Mouse (Mus musculus) hindbrain, embryonic 10.5 days (tissue): ENCODE data around the gene Hspb9. TPM values are rescaled to one million over a fixed set of nuclear protein-coding genes. Genes with fewer than 3 reads are reported as not detected.
A peak's percentile ranks its signal among the peaks of the same experiment; 100 is the strongest.

Source experiments
- DNase-seq: peaks from one replicate; pipeline ENCODE4 v3.0.0-alpha.2; 2017; ENCODE audit warnings: low spot score
- H3K27ac ChIP-seq: fragments of 300-500 bp; sonication (generic); 2 replicates; pipeline ENCODE4 v1.5.1; 2016; ENCODE audit warnings: mild to moderate bottlenecking, moderate library complexity
- H3K27me3 ChIP-seq: fragments of 300-500 bp; sonication (generic); 2 replicates; pipeline ENCODE4 v1.6.1; 2016; ENCODE audit warnings: mild to moderate bottlenecking; ENCODE audit not compliant: poor library complexity, insufficient read depth, severe bottlenecking
- H3K36me3 ChIP-seq: fragments of 300-500 bp; sonication (generic); 2 replicates; pipeline ENCODE4 v1.6.1; 2016; ENCODE audit warnings: mild to moderate bottlenecking, moderate library complexity
- H3K4me1 ChIP-seq: fragments of 300-500 bp; sonication (generic); replicated peaks from 2 replicates; pipeline ENCODE4 v1.6.1; 2016; ENCODE audit warnings: mild to moderate bottlenecking
- H3K4me3 ChIP-seq: fragments of 300-500 bp; sonication (generic); 2 replicates; pipeline ENCODE4 v1.5.1; 2016; ENCODE audit warnings: mild to moderate bottlenecking, moderate library complexity
- H3K9me3 ChIP-seq: fragments of 300-500 bp; sonication (generic); 2 replicates; pipeline ENCODE4 v1.6.1; 2016; ENCODE audit warnings: mild to moderate bottlenecking, moderate library complexity
- WGBS: fragments of 180-500 bp; shearing (Covaris S2); methylation state at CpG from one replicate; pipeline ENCODE4 v1.1.7; 2016; 5-methylcytosine and 5-hydroxymethylcytosine counted together
- polyA plus RNA-seq: library from polyadenylated mRNA; unstranded; fragments of >200 nt; fragmentation: Nextera tagmentation; extraction: Ambion mirVana; gene quantifications from 2 replicates; pipeline ENCODE4 v1.2.1, GENCODE M21; 2016

Hspb9 gene
- polyA plus RNA-seq, result 0.25 and 0.35 TPM in 2 replicates

DNA sequence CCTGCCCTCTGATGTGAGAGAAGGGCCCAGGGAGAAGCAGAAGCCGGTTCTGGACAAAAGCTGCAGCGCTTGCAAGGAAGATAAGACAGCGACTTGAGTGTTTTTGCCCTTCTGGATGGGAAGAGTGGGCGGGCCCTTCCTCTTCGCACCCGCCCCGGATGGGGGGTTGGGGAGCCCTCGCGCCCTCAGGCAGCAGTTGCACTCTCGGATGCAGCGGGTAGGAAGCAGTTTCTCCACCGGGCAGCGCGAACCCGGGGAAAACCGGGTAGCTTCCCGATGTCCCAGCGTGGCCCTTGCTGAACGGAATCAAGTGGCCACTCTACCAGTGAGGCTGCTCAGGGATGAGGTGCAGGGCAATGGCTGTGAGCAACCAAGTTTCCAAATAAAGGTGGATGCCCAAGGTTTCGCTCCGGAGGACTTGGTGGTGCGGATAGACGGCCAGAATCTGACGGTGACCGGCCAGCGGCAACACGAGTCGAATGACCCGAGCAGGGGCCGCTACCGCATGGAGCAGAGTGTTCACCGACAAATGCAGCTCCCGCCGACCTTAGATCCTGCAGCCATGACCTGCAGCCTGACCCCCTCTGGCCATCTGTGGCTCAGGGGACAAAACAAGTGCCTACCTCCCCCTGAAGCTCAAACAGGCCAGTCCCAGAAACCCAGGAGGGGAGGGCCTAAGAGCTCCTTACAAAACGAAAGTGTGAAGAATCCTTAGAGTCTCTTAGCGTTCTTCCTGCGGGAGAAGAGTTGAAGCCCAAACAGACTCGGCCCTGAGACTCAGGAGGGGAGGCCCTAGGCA lies at the start of gene Hspb9:
TSS of gene Hspb9 (plus strand) at position 116 of the 799 bp plus-strand sequence.
- Histone ChIP-seq H3K36me3 (peaks cover 65% of the 10 kb centered on the region), H3K4me1 (peaks cover 54% of the 10 kb centered on the region), H3K4me3 (peak within 1 kb of the TSS; percentile 98), H3K27me3 (no peaks in the 10 kb centered on the region), H3K9me3 (no peaks in the 10 kb centered on the region), H3K27ac (peak within 1 kb of the TSS; percentile 99)
- WGBS, result 2% methylated on average over 38 of the region's 38 CpGs
- peak; percentile 70 for DNase-seq

DNA sequence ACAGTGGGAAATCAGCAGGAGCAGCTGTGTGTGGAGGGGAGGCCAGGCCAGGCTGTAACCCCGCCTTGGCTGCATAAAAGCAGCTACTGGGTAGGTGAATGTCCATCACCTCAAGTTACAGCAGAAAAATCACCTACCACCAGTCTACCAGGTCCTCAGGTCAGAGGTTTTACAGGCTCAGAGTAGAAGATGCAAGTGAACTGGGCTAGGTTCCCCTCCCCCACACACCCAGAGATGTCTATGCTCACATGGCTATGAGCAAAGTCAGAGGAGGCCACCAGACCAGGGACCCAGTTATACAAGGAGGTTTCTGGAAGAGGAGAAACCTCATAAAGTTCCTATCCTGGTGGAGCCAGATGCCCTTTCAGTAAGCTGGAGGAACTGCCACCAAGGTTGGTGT lies 42.6 kb upstream of the Hspb9 start:
- peaks cover 38% of the 10 kb centered on the region for H3K27me3 ChIP-seq
- no peak for DNase-seq
- H3K9me3 ChIP-seq, result no peaks in the 10 kb centered on the region
- no peak overlapping the region for H3K27ac ChIP-seq
- no peaks in the 10 kb centered on the region for H3K36me3 ChIP-seq
- 85% methylated on average over 1 of the region's 1 CpGs for WGBS
- H3K4me3 ChIP-seq, result no peak overlapping the region
- peaks cover 13% of the 10 kb centered on the region for H3K4me1 ChIP-seq

DNA sequence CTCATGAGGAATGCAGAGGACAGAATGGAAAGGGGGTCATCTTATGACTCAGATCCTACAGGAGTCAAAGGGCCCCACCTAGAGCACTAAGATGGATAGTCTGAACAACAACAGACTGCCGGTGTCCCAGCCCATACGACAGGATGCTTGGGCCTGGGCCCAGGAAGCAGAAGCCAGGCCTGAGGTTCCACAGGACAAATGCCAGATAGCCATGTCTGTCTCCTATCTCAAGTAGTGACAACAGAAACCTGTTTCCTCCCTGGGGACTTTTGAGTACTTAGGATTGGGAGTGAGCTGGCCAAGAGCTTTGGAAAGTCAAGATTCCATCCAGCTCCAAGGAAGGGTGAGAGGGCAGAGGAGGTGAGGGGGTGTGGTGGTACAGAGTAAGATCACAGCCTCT lies 41.7 kb upstream of the Hspb9 start:
- peaks cover 38% of the 10 kb centered on the region for H3K27me3 ChIP-seq
- H3K27ac ChIP-seq, result no peak overlapping the region
- peaks cover 13% of the 10 kb centered on the region for H3K4me1 ChIP-seq
- 86% methylated on average over 2 of the region's 2 CpGs for WGBS
- H3K36me3 ChIP-seq, result no peaks in the 10 kb centered on the region
- H3K9me3 ChIP-seq, result no peaks in the 10 kb centered on the region
- H3K4me3 ChIP-seq, result no peak overlapping the region
- no peak for DNase-seq

DNA sequence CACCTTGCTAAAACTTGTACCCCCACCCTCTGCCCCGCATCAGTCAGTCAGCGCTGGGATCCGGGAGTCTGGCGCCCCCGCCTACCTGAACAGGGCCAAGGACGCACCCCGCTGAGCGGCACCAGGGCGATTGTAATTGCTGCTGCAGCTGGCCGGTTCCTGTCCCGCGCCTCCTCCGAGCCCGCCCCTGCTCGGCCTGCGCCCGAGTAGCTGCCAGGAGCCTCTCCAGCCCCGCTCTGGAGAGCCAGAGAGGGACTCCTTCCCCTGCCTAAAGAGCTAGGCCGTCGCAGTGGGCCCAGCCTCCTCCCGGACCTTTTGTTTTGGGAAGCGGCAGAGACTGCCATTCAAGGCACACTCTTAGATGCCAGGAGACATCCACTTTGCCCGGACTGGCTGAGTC lies 40.5 kb upstream of the Hspb9 start:
- peak; percentile 36 for DNase-seq
- no peaks in the 10 kb centered on the region for H3K9me3 ChIP-seq
- peaks cover 17% of the 10 kb centered on the region for H3K4me1 ChIP-seq
- H3K27me3 ChIP-seq, result peaks cover 41% of the 10 kb centered on the region
- under 1% methylated on average over 23 of the region's 23 CpGs for WGBS
- peak overlapping the region; percentile 36 for H3K4me3 ChIP-seq
- H3K27ac ChIP-seq, result peak overlapping the region; percentile 73
- H3K36me3 ChIP-seq, result no peaks in the 10 kb centered on the region

DNA sequence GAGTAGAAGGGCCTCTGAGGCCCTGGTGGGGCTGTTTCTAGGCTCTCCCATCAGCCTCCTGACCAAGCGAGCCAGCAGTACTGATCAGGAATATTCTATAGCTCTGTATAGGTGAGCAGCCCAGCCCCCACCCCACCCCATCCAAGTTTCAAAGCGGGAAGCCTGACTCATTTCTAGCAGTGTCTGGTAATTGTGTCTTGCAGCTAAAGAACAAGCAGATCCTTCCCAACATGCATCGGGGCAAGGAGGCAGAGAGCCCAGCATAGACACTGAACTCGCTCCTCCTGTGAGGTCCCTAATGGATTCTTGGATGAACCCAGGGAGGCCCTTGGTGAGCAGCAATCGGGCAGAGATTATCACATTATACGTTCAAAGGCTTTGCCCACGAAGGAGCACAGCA lies 35.8 kb upstream of the Hspb9 start:
- peaks cover 27% of the 10 kb centered on the region for H3K27me3 ChIP-seq
- DNase-seq, result no peak
- H3K36me3 ChIP-seq, result no peaks in the 10 kb centered on the region
- peaks cover 14% of the 10 kb centered on the region for H3K4me1 ChIP-seq
- WGBS, result 59% methylated on average over 7 of the region's 7 CpGs
- no peak overlapping the region for H3K27ac ChIP-seq
- no peaks in the 10 kb centered on the region for H3K9me3 ChIP-seq
- no peak overlapping the region for H3K4me3 ChIP-seq

DNA sequence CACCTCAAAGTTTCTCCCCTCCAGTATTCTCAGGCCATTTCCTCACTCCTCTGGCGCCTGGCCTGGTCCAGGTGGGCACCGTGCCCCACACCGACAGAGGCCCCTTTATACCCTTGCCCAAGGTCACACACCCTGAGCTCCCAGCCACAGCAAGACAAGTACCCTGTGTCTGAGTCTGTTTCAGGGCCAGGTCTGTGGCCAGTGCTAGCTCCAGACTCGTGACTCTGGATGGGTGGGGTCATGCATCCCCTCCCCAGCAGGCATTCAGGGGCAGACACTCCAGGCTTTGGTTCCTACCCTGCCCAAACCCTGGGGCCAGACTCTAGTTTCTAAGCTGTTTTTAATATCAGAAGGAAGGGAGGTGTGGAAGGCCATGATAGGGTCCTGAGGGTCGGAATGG lies 31.8 kb upstream of the Hspb9 start:
- no peaks in the 10 kb centered on the region for H3K36me3 ChIP-seq
- peaks cover 4% of the 10 kb centered on the region; the same call in 1 of the 2 replicates for H3K4me1 ChIP-seq
- H3K4me3 ChIP-seq, result no peak overlapping the region
- peaks cover 5% of the 10 kb centered on the region; the same call in 1 of the 2 replicates for H3K27me3 ChIP-seq
- 78% methylated on average over 5 of the region's 5 CpGs for WGBS
- H3K27ac ChIP-seq, result no peak overlapping the region
- H3K9me3 ChIP-seq, result no peaks in the 10 kb centered on the region
- DNase-seq, result no peak

DNA sequence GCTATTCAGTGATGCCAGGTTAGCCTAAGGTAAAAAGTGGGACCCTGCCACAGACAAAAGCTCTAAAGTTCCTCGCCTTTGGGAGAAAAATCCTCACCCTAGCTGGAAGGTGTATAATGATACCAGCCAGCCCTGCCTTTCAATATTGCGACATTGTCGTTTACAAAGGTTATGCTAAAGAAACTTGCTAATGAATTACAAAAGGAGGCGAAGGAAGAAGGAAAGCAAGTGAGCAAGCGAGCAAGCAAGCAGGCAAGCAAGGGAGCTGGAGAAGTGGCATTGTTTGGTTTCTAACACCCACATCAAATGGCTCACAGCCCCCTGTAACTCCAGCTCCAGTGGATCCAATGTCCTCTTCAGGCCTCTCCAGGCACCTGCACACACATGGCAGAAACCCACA lies 31.1 kb upstream of the Hspb9 start:
- peaks cover 5% of the 10 kb centered on the region; the same call in 1 of the 2 replicates for H3K27me3 ChIP-seq
- no peaks in the 10 kb centered on the region for H3K9me3 ChIP-seq
- H3K4me1 ChIP-seq, result peaks cover 1% of the 10 kb centered on the region; the same call in 1 of the 2 replicates
- no peak for DNase-seq
- H3K36me3 ChIP-seq, result no peaks in the 10 kb centered on the region
- no peak overlapping the region for H3K4me3 ChIP-seq
- WGBS, result 72% methylated on average over 5 of the region's 5 CpGs
- H3K27ac ChIP-seq, result no peak overlapping the region

DNA sequence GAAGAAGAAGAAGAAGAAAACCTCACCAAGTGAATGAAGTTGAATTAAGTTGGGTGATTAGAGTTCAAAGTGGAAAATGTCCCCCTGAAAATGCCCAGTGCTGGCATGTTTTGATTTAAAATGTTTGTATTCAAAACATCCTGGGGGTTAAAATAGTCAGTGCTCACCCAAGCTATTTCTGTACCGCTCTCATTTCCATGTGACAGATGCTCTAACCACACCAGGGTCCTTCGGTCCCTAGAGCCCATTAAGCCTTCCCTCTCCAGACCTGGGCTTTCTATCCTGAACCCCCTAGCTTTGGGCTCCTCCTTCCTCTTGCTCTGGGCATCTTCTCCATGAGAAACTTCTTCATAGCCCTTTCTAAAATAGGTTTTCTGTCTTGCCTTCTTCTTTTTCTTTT lies 29.6 kb upstream of the Hspb9 start:
- Histone ChIP-seq H3K36me3 (no peaks in the 10 kb centered on the region), H3K4me1 (no peaks in the 10 kb centered on the region), H3K27me3 (no peaks in the 10 kb centered on the region), H3K4me3 (no peak overlapping the region), H3K9me3 (no peaks in the 10 kb centered on the region), H3K27ac (no peak overlapping the region)
- DNase-seq, result no peak
- WGBS, result 83% methylated on average over 2 of the region's 2 CpGs

DNA sequence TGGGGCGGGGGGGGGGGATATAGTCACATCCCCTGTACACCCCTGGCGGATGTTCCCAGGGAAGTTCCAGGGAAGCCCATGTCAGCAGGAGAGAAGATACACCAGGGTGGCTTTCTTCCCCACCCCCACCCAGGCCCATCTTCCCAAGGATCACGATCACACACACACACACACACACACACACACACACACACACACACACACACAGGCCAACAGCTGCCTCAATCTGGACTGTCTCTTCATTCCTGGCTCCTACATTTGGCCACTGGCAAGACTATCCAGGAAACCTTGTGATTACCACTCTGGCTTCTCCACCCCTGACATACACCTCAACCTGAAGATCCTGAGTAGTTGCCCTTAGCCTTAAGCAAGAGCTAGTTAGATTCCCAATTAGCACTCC lies 28.3 kb upstream of the Hspb9 start:
- no peak overlapping the region for H3K27ac ChIP-seq
- H3K4me3 ChIP-seq, result no peak overlapping the region
- no peaks in the 10 kb centered on the region for H3K4me1 ChIP-seq
- WGBS, result 80% methylated on average over 3 of the region's 3 CpGs
- DNase-seq, result no peak
- no peaks in the 10 kb centered on the region for H3K9me3 ChIP-seq
- no peaks in the 10 kb centered on the region for H3K36me3 ChIP-seq
- H3K27me3 ChIP-seq, result peaks cover 7% of the 10 kb centered on the region

DNA sequence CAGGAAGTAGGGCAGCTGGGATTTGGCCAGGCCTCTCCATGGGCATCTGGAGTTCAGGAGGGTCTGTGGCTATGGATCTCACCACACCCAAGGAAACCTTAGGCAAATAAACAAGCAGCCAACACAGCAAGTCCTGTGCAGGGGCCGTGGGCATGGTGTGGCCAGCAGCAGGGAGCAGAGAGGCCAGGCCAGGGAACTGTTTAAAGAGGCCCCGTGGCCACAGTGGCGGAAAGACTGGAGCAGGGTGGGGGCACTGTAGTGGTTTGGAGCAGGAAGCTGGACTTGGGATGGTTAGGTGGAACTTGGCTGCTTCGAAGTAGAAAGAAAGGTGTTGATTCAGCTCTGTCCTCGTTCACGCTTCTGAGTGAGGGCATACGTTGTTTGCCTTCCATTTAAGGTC lies 26.4 kb upstream of the Hspb9 start:
- 79% methylated on average over 7 of the region's 7 CpGs for WGBS
- no peaks in the 10 kb centered on the region for H3K9me3 ChIP-seq
- peaks cover 26% of the 10 kb centered on the region for H3K27me3 ChIP-seq
- no peak overlapping the region for H3K4me3 ChIP-seq
- H3K36me3 ChIP-seq, result no peaks in the 10 kb centered on the region
- no peak overlapping the region for H3K27ac ChIP-seq
- DNase-seq, result no peak
- H3K4me1 ChIP-seq, result peaks cover 7% of the 10 kb centered on the region

DNA sequence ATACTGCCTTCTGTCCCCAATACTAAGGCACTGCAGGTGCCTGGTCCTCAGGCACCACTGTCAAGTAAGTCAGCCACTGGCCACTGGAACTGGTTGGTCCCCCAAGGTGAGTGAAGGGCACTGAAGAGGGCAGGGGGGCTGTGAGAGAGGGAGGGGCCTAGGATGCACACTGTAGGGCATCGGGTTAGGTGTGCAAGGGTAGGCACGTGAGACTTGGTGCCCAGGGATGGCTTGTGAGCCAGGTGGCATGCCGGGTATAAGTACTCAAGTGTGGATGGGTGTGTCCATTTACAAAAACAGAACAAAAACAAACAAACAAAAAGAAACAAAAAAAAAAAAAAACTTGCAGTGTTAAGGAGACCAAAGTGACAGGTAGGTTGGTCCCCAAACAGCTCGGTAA lies 25.2 kb upstream of the Hspb9 start:
- peaks cover 19% of the 10 kb centered on the region for H3K4me1 ChIP-seq
- H3K4me3 ChIP-seq, result no peak overlapping the region
- H3K36me3 ChIP-seq, result no peaks in the 10 kb centered on the region
- no peak overlapping the region for H3K27ac ChIP-seq
- no peak for DNase-seq
- peaks cover 37% of the 10 kb centered on the region for H3K27me3 ChIP-seq
- 78% methylated on average over 4 of the region's 4 CpGs for WGBS
- no peaks in the 10 kb centered on the region for H3K9me3 ChIP-seq

DNA sequence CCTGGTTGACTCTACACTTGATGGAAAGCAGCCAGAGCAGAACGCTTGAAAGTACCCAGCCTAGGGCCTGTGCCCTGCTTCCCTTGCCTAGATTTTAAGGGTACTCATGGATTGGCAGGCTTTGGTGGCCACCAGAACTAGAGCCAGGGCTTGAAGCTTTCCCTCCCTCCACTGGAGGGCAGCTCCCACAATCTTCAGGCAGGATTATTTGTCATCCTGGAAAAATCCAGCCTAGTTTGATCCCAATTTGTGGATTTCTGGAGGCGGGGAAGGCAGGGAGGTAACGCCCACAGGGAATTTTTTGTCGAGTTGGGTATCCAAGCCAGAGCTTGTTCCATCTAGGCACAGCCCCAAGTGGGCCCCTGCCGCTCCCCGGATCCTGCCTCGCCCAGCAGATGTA lies 23.3 kb upstream of the Hspb9 start:
- Histone ChIP-seq H3K36me3 (no peaks in the 10 kb centered on the region), H3K4me1 (peaks cover 21% of the 10 kb centered on the region), H3K9me3 (no peaks in the 10 kb centered on the region), H3K4me3 (no peak overlapping the region), H3K27me3 (peaks cover 38% of the 10 kb centered on the region), H3K27ac (no peak overlapping the region)
- 78% methylated on average over 7 of the region's 7 CpGs for WGBS
- DNase-seq, result no peak

DNA sequence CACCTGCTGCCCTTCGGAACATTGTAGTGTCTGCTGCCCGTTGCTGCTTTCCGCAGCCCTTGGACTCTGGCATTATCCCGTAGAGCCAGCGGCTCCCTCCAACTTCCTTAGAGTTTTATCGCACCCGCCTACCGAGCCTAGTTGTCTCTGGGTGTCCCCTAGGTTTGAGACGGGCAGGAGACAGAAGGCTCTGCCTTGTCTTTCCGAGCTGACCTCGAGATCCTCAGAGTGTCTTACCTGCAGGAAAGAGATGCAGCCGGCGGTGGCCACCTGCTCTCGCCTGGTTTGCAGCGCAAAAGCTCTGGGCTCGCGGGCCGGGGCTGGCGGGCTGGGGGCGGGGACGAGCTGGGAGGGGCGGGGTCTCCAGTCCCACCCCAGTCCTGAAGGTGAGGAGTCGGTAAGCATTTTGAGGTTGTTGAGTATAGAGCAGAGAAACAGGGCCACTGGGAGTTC lies 21.5 kb upstream of the Hspb9 start, which contains the start of gene Zfp385c:
TSS of gene Zfp385c (minus strand) at position 292 of the 453 bp plus-strand sequence.
- no peaks in the 10 kb centered on the region for H3K9me3 ChIP-seq
- H3K36me3 ChIP-seq, result no peaks in the 10 kb centered on the region
- H3K4me1 ChIP-seq, result peaks cover 21% of the 10 kb centered on the region
- 2% methylated on average over 23 of the region's 23 CpGs for WGBS
- peak within 1 kb of the TSS; percentile 48 for H3K4me3 ChIP-seq
- no peak for DNase-seq
- H3K27me3 ChIP-seq, result peaks cover 38% of the 10 kb centered on the region
- H3K27ac ChIP-seq, result peak within 1 kb of the TSS; percentile 64; the same call in 1 of the 2 replicates
